Mouse (Mus musculus): ENCODE results near the gene Szt2. TPM values are rescaled to one million over a fixed set of nuclear protein-coding genes. Genes with fewer than 3 reads are reported as not detected.

Szt2 gene
- polyA plus RNA-seq (2012; rRNA removed), result 35.3 and 40.0 TPM in 2 replicates

GRCm38 (mm10) chr4:118409142-118409900 is at the start of gene Szt2, which contains the start of gene Med8:
Szt2 (minus strand) TSS chr4:118409273.
Med8 (plus strand) TSS chr4:118409337.

GRCm38 (mm10) chr4:118457345-118457975 is 48.4 kb upstream of the Szt2 start, which contains the start of gene Mpl:
Mpl (minus strand) TSS chr4:118457513.

GRCm38 (mm10) chr4:118436820-118437603 is 27.9 kb upstream of the Szt2 start, which contains the start of gene Cdc20:
Cdc20 (minus strand) TSS chr4:118437352.

GRCm38 (mm10) chr4:118427768-118428451 is 18.8 kb upstream of the Szt2 start, which contains the start of gene Elovl1:
Elovl1 (plus strand) TSS chr4:118428093.

Other genes starting within 250 kb of the Szt2 start
- 107 and 114 TPM in 2 replicates for gene Kdm4a, start 229.2 kb downstream of the Szt2 start, polyA plus RNA-seq (2012; rRNA removed)
- 91.0 and 103 TPM in 2 replicates for gene Ptprf, start 117.9 kb downstream of the Szt2 start, polyA plus RNA-seq (2012; rRNA removed)
- 97.0 and 106 TPM in 2 replicates for gene Med8, start 64 bp upstream of the Szt2 start, polyA plus RNA-seq (2012; rRNA removed)
- 48.1 and 65.8 TPM in 2 replicates for gene Elovl1, start 18.8 kb upstream of the Szt2 start, polyA plus RNA-seq (2012; rRNA removed)
- 83.0 and 103 TPM in 2 replicates for gene Cdc20, start 28.1 kb upstream of the Szt2 start, polyA plus RNA-seq (2012; rRNA removed)
- gene Mpl, start 48.2 kb upstream of the Szt2 start, polyA plus RNA-seq (2012; rRNA removed), result 0.12 and 0.14 TPM in 2 replicates
- gene Tie1, start 80.8 kb upstream of the Szt2 start, polyA plus RNA-seq (2012; rRNA removed), result 18.1 and 19.9 TPM in 2 replicates
- 0.06 and 0.60 TPM in 2 replicates for gene 2610528J11Rik, start 117.7 kb upstream of the Szt2 start, polyA plus RNA-seq (2012; rRNA removed)
- 0.16 and 0.99 TPM in 2 replicates for gene Tmem125, start 134.8 kb upstream of the Szt2 start, polyA plus RNA-seq (2012; rRNA removed)
- 0.98 and 1.2 TPM in 2 replicates for gene Cfap57, start 211.5 kb upstream of the Szt2 start, polyA plus RNA-seq (2012; rRNA removed)
- gene Ebna1bp2, start 211.5 kb upstream of the Szt2 start, polyA plus RNA-seq (2012; rRNA removed), result 103 and 112 TPM in 2 replicates
- gene Olfr62, start 249.7 kb upstream of the Szt2 start, polyA plus RNA-seq (2012; rRNA removed), result not detected in 2 replicates

Data from central nervous system, embryonic 14 days (tissue).